Mouse (Mus musculus) neural tube, embryonic 14.5 days (tissue): ENCODE results near the gene Lamc2. TPM values are rescaled to one million over a fixed set of nuclear protein-coding genes. Genes with fewer than 3 reads are reported as not detected.

ENCODE experiments used
- ATAC-seq: fragments of 200-750 bp; cut with Nextera tagmentation; 2 replicates; pipeline ENCODE4 v1.8.0; 2017; ENCODE audit warnings: low read depth, mild to moderate bottlenecking, moderate TSS enrichment, moderate library complexity
- H3K27ac ChIP-seq: fragments of 300-500 bp; sonication (generic); 2 replicates; pipeline ENCODE4 v1.5.1; 2014; ENCODE audit warnings: low read depth, mild to moderate bottlenecking, control low read depth, low read length, moderate library complexity, mixed read lengths
- H3K27me3 ChIP-seq: fragments of 300-500 bp; sonication (generic); 2 replicates; pipeline ENCODE4 v1.6.1; 2014; ENCODE audit warnings: low read length; ENCODE audit not compliant: control insufficient read depth, insufficient read depth
- H3K36me3 ChIP-seq: fragments of 300-500 bp; sonication (generic); 2 replicates; pipeline ENCODE4 v1.6.1; 2014; ENCODE audit warnings: low read length, mixed read lengths; ENCODE audit not compliant: control insufficient read depth, insufficient read depth
- H3K4me1 ChIP-seq: fragments of 300-500 bp; sonication (generic); 2 replicates; pipeline ENCODE4 v1.6.1; 2014; ENCODE audit warnings: low read length; ENCODE audit not compliant: control insufficient read depth, insufficient read depth
- H3K4me2 ChIP-seq: fragments of 300-500 bp; sonication (generic); 2 replicates; pipeline ENCODE4 v1.6.1; 2014; ENCODE audit warnings: mild to moderate bottlenecking, low read depth, low read length, control low read depth
- H3K4me3 ChIP-seq: fragments of 300-500 bp; sonication (generic); 2 replicates; pipeline ENCODE4 v1.5.1; 2014; ENCODE audit warnings: low read depth, low read length, control low read depth, mixed read lengths
- H3K9ac ChIP-seq: fragments of 300-500 bp; sonication (generic); replicated peaks from 2 replicates; pipeline ENCODE4 v1.6.1; 2014; ENCODE audit warnings: low read depth, mild to moderate bottlenecking, control low read depth, low read length, mixed read lengths
- H3K9me3 ChIP-seq: fragments of 300-500 bp; sonication (generic); 2 replicates; pipeline ENCODE4 v1.6.1; 2016; ENCODE audit warnings: low read length; ENCODE audit not compliant: control insufficient read depth
- WGBS: fragments of 180-500 bp; shearing (Covaris S2); extraction: QIAGEN DNeasy Blood & Tissue Kit; methylation state at CpG from one replicate; pipeline ENCODE4 v1.1.7; 2014; 5-methylcytosine and 5-hydroxymethylcytosine counted together
- polyA plus RNA-seq: library from polyadenylated mRNA; unstranded; fragments of >200 nt; fragmentation: Nextera tagmentation; extraction: Ambion mirVana; gene quantifications from 2 replicates; pipeline ENCODE4 v1.2.1, GENCODE M21; 2014

Gene Lamc2
- polyA plus RNA-seq, 1 experiment from 2014 or later, result 1.5 TPM

- no peaks in the 10 kb centered on the region for H3K36me3 ChIP-seq
- H3K9me3 ChIP-seq, result no peaks in the 10 kb centered on the region
- ATAC-seq, result no peak
- no peak overlapping the region for H3K9ac ChIP-seq
- H3K27ac ChIP-seq, result no peak overlapping the region
- H3K27me3 ChIP-seq, result no peaks in the 10 kb centered on the region
- no peak overlapping the region for H3K4me3 ChIP-seq
- H3K4me1 ChIP-seq, result no peaks in the 10 kb centered on the region
- no peak overlapping the region for H3K4me2 ChIP-seq
- WGBS, result 73% methylated on average over 5 of the region's 5 CpGs
Measured at GRCm38 (mm10) chr1:153168293-153168692, 18.0 kb downstream of the Lamc2 start.

- no peak overlapping the region for H3K4me2 ChIP-seq
- H3K4me1 ChIP-seq, result no peaks in the 10 kb centered on the region
- H3K9me3 ChIP-seq, result no peaks in the 10 kb centered on the region
- no peaks in the 10 kb centered on the region for H3K27me3 ChIP-seq
- ATAC-seq, result no peak
- H3K36me3 ChIP-seq, result no peaks in the 10 kb centered on the region
- H3K4me3 ChIP-seq, result no peak overlapping the region
- 80% methylated on average over 3 of the region's 3 CpGs for WGBS
- no peak overlapping the region for H3K9ac ChIP-seq
- H3K27ac ChIP-seq, result no peak overlapping the region
Measured at GRCm38 (mm10) chr1:153163831-153164230, 22.4 kb downstream of the Lamc2 start.

GRCm38 (mm10) chr1:153159137-153159536, 27.1 kb downstream of the Lamc2 start:
- ATAC-seq, result no peak
- no peak overlapping the region for H3K9ac ChIP-seq
- 92% methylated on average over 4 of the region's 4 CpGs for WGBS

DNA sequence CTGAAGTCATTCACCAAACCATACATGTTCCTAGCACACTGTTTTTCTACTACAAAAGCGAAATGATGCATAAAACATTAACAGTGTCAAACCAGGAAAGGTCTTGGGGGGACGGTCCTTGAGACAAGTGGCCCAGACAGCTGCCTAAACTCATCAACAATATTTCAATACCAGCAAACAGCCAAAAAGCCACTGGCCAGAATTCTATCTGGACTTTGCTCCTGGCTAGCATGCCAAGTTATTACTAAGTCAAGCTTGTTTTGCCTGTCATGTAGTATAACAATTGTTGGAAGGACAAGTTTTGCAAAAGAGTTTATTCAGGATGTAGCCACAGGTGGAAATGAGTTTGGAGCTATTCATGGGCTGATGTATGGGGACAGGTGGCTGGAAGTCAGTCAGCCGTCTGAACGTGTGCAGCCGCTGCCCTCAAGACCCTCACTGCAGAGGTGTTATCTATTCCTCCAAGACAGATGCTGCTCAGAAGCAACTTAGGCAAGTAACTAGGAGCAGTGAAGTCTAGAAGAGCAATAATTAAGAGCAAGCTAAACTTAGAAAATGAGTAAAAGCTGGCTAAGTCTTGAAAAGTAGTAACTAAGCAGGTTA, 29.1 kb downstream of the Lamc2 start:
- no peaks in the 10 kb centered on the region for H3K9me3 ChIP-seq
- no peaks in the 10 kb centered on the region; the same call in 1 of the 2 replicates for H3K4me1 ChIP-seq
- no peak for ATAC-seq
- no peaks in the 10 kb centered on the region for H3K36me3 ChIP-seq
- 89% methylated on average over 5 of the region's 5 CpGs for WGBS
- no peak overlapping the region for H3K9ac ChIP-seq
- H3K27me3 ChIP-seq, result no peaks in the 10 kb centered on the region
- H3K4me3 ChIP-seq, result no peak overlapping the region
- H3K27ac ChIP-seq, result no peak overlapping the region
- no peak overlapping the region for H3K4me2 ChIP-seq

More at GRCm38 (mm10) chr1:153159137-153159536, 27.1 kb downstream of the Lamc2 start:
- Histone ChIP-seq H3K4me1 (no peaks in the 10 kb centered on the region; the same call in 1 of the 2 replicates), H3K36me3 (no peaks in the 10 kb centered on the region), H3K27me3 (no peaks in the 10 kb centered on the region), H3K4me2 (no peak overlapping the region), H3K4me3 (no peak overlapping the region), H3K9me3 (no peaks in the 10 kb centered on the region), H3K27ac (no peak overlapping the region)

DNA sequence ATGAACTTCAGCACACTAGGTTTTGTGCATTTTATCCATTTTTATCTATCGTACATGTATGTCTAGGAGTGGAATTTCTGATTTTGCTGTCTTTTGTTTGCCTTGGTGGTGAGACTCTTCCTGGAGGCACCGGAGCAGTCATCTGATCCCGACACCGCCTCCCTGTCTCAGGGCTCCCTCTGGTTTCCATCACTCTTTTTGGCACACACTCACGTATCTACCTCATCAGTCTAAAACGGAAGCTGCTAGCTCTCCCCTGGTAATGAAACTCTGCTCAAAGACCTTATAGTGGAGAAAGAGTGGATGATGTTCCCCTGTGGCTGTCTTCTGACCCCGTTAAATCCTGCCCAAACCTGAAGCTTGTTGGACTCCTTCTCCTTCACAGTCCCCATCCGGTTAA, 30.9 kb downstream of the Lamc2 start:
- no peak overlapping the region for H3K4me2 ChIP-seq
- 85% methylated on average over 8 of the region's 8 CpGs for WGBS

GRCm38 (mm10) chr1:153153619-153154137, 32.6 kb downstream of the Lamc2 start:
- Histone ChIP-seq H3K27ac (no peak overlapping the region), H3K4me2 (no peak overlapping the region), H3K4me3 (no peak overlapping the region), H3K27me3 (no peaks in the 10 kb centered on the region), H3K9ac (no peak overlapping the region), H3K4me1 (no peaks in the 10 kb centered on the region; the same call in 1 of the 2 replicates), H3K9me3 (no peaks in the 10 kb centered on the region), H3K36me3 (no peaks in the 10 kb centered on the region)
- ATAC-seq, result peak; percentile 71; the same call in 1 of the 2 replicates
- WGBS, result 43% methylated on average over 10 of the region's 10 CpGs

More for the DNA sequence above, 30.9 kb downstream of the Lamc2 start:
- no peaks in the 10 kb centered on the region; the same call in 1 of the 2 replicates for H3K4me1 ChIP-seq
- no peak for ATAC-seq
- no peaks in the 10 kb centered on the region for H3K36me3 ChIP-seq
- H3K4me3 ChIP-seq, result no peak overlapping the region
- H3K27me3 ChIP-seq, result no peaks in the 10 kb centered on the region
- no peak overlapping the region for H3K9ac ChIP-seq
- H3K9me3 ChIP-seq, result no peaks in the 10 kb centered on the region
- H3K27ac ChIP-seq, result no peak overlapping the region

- H3K9ac ChIP-seq, result no peak overlapping the region
- no peaks in the 10 kb centered on the region for H3K36me3 ChIP-seq
- 77% methylated on average over 7 of the region's 7 CpGs for WGBS
- H3K27me3 ChIP-seq, result no peaks in the 10 kb centered on the region
- H3K4me3 ChIP-seq, result no peak overlapping the region
- H3K27ac ChIP-seq, result no peak overlapping the region
- no peaks in the 10 kb centered on the region for H3K9me3 ChIP-seq
- H3K4me2 ChIP-seq, result no peak overlapping the region
- no peaks in the 10 kb centered on the region; the same call in 1 of the 2 replicates for H3K4me1 ChIP-seq
- no peak for ATAC-seq
Measured at GRCm38 (mm10) chr1:153152594-153152993, 33.7 kb downstream of the Lamc2 start.

DNA sequence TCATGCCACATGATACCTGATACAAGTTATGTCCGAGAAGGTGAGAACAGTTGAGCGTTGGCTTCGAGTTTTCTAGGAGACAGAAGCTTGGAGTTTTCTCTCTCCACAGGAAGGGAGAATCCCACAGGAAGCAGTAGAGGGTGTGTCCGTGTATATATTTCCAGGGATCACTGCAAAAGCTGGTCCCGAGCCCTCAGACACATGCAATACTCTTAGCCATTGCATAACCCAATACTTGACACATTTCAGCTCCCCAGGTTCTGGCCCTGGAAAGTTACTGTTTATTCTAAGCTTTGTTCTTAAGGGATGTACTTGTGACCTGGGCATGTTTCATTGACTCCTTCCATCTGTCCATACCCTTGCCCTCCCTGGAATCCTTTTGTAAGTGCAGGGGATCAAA, 40.5 kb downstream of the Lamc2 start:
- Histone ChIP-seq H3K9ac (no peak overlapping the region), H3K27ac (no peak overlapping the region), H3K36me3 (no peaks in the 10 kb centered on the region), H3K27me3 (no peaks in the 10 kb centered on the region), H3K4me2 (no peak overlapping the region), H3K9me3 (no peaks in the 10 kb centered on the region), H3K4me1 (no peaks in the 10 kb centered on the region), H3K4me3 (no peak overlapping the region)
- 84% methylated on average over 5 of the region's 5 CpGs for WGBS
- ATAC-seq, result no peak

GRCm38 (mm10) chr1:153144021-153144420, 42.2 kb downstream of the Lamc2 start:
- H3K9me3 ChIP-seq, result no peaks in the 10 kb centered on the region
- H3K27ac ChIP-seq, result no peak overlapping the region
- no peaks in the 10 kb centered on the region for H3K36me3 ChIP-seq
- H3K27me3 ChIP-seq, result no peaks in the 10 kb centered on the region
- H3K4me2 ChIP-seq, result no peak overlapping the region
- WGBS, result 77% methylated on average over 11 of the region's 11 CpGs
- no peak for ATAC-seq
- H3K9ac ChIP-seq, result no peak overlapping the region
- H3K4me1 ChIP-seq, result no peaks in the 10 kb centered on the region
- no peak overlapping the region for H3K4me3 ChIP-seq
